Mouse (Mus musculus) embryonic facial prominence, embryonic 11.5 days (tissue): ENCODE data around the gene Wdr72. TPM values are rescaled to one million over a fixed set of nuclear protein-coding genes. Genes with fewer than 3 reads are reported as not detected.

Experiments used
- ATAC-seq: fragments of 200-750 bp; cut with Nextera tagmentation; replicated peaks from 2 replicates; pipeline ENCODE4 v1.8.0; 2017; ENCODE audit warnings: low read depth; ENCODE audit not compliant: insufficient number of reproducible peaks, low FRiP score, low TSS enrichment
- DNase-seq: peaks from one replicate; pipeline ENCODE4 v3.0.0-alpha.2; 2015; ENCODE audit warnings: low spot score
- H3K27ac ChIP-seq: fragments of 300-500 bp; sonication (generic); replicated peaks from 2 replicates; pipeline ENCODE4 v1.5.1; 2014; ENCODE audit warnings: mild to moderate bottlenecking, low read depth, low read length, control low read depth
- H3K27me3 ChIP-seq: fragments of 300-500 bp; sonication (generic); 2 replicates; pipeline ENCODE4 v1.6.1; 2014; ENCODE audit warnings: mild to moderate bottlenecking, low read length, moderate library complexity, mixed read lengths; ENCODE audit not compliant: control insufficient read depth, insufficient read depth
- H3K36me3 ChIP-seq: fragments of 300-500 bp; sonication (generic); replicated peaks from 2 replicates; pipeline ENCODE4 v1.6.1; 2014; ENCODE audit warnings: low read depth, mild to moderate bottlenecking, low read length, moderate library complexity, mixed read lengths; ENCODE audit not compliant: control insufficient read depth, insufficient read depth
- H3K4me1 ChIP-seq: fragments of 300-500 bp; sonication (generic); 2 replicates; pipeline ENCODE4 v1.6.1; 2014; ENCODE audit warnings: low read length, mixed read lengths; ENCODE audit not compliant: control insufficient read depth, insufficient read depth
- H3K4me2 ChIP-seq: fragments of 300-500 bp; sonication (generic); 2 replicates; pipeline ENCODE4 v1.6.1; 2014; ENCODE audit warnings: low read depth, mild to moderate bottlenecking, control low read depth, low read length, moderate library complexity
- H3K4me3 ChIP-seq: fragments of 300-500 bp; sonication (generic); 2 replicates; pipeline ENCODE4 v1.5.1; 2014; ENCODE audit warnings: low read depth, low read length, control low read depth
- H3K9ac ChIP-seq: fragments of 300-500 bp; sonication (generic); replicated peaks from 2 replicates; pipeline ENCODE4 v1.6.1; 2014; ENCODE audit warnings: mild to moderate bottlenecking, control low read depth, low read length
- H3K9me3 ChIP-seq: fragments of 300-500 bp; sonication (generic); replicated peaks from 2 replicates; pipeline ENCODE4 v1.6.1; 2016; ENCODE audit warnings: mild to moderate bottlenecking, low read length, inconsistent platforms, mixed read lengths; ENCODE audit not compliant: control insufficient read depth
- WGBS: fragments of 180-500 bp; shearing (Covaris S2); extraction: QIAGEN DNeasy Blood & Tissue Kit; methylation state at CpG from one replicate; pipeline ENCODE4 v1.1.7; 2014; 5-methylcytosine and 5-hydroxymethylcytosine counted together
- polyA plus RNA-seq: library from polyadenylated mRNA; unstranded; fragments of >200 nt; fragmentation: Nextera tagmentation; extraction: Ambion mirVana; gene quantifications from 2 replicates; pipeline ENCODE4 v1.2.1, GENCODE M21; 2014

Gene Wdr72
- polyA plus RNA-seq, 1 experiment from 2014 or later: 0.11 TPM

DNA sequence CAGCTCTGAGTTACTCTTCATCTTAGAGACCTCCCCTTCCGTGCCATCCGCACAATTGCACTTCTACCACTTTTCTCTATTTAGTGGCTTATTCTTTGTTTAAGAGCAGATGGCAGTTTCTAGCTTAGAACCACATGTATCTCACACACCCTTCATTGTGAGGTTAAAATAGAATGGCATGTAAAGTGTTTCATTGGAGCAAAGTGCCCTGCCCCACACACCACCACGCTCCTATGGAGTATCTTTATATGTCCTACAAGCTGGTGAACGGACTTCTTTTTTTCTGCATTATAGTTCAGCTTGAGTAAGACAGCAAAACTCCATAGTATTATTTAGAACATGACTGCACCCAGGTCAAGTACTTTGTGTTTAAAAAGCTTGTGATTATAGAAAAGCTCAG is 137.9 kb downstream of the Wdr72 start:
- no peaks in the 10 kb centered on the region for H3K27me3 ChIP-seq
- H3K4me3 ChIP-seq: no peak overlapping the region
- H3K36me3 ChIP-seq: no peaks in the 10 kb centered on the region
- no peak overlapping the region for H3K27ac ChIP-seq
- 81% methylated on average over 4 of the region's 4 CpGs for WGBS
- no peak overlapping the region for H3K9ac ChIP-seq
- ATAC-seq: no peak
- no peaks in the 10 kb centered on the region for H3K4me1 ChIP-seq
- DNase-seq: no peak
- no peaks in the 10 kb centered on the region for H3K9me3 ChIP-seq
- H3K4me2 ChIP-seq: no peak overlapping the region

DNA sequence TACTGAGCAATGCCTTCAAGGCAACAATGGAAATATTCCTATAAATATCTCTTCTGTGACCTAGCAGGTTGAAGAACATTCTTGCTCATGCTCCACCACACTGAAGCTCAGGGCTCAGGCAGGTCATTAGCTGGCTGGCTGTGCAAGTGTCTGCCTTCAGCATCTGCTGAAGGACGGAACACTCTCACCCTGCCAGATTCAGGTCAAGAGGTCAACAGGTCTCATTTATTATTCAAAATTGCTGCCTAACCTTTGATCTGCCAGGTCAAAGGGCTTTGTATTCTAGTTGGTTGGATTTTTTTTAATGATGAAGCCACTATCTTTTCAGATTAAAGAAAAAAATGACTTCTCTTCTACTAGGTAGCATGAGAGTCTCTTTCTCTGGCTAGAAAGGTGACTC is 139.3 kb downstream of the Wdr72 start:
- 4% methylated on average over 1 of the region's 1 CpGs for WGBS
- no peaks in the 10 kb centered on the region for H3K9me3 ChIP-seq
- ATAC-seq: no peak

GRCm38 (mm10) chr9:74250522-74250921 is 140.4 kb downstream of the Wdr72 start:
- H3K9me3 ChIP-seq: no peaks in the 10 kb centered on the region
- H3K4me1 ChIP-seq: no peaks in the 10 kb centered on the region
- ATAC-seq (no peak), DNase-seq (no peak)
- 29% methylated on average over 1 of the region's 1 CpGs for WGBS
- H3K36me3 ChIP-seq: no peaks in the 10 kb centered on the region
- no peak overlapping the region for H3K4me2 ChIP-seq
- no peak overlapping the region for H3K4me3 ChIP-seq
- no peaks in the 10 kb centered on the region for H3K27me3 ChIP-seq
- H3K27ac ChIP-seq: no peak overlapping the region
- no peak overlapping the region for H3K9ac ChIP-seq

More for the DNA sequence above, 139.3 kb downstream of the Wdr72 start:
- Histone ChIP-seq H3K9ac (no peak overlapping the region), H3K27ac (no peak overlapping the region), H3K4me2 (no peak overlapping the region), H3K4me1 (no peaks in the 10 kb centered on the region), H3K36me3 (no peaks in the 10 kb centered on the region), H3K4me3 (no peak overlapping the region), H3K27me3 (no peaks in the 10 kb centered on the region)
- DNase-seq: no peak

DNA sequence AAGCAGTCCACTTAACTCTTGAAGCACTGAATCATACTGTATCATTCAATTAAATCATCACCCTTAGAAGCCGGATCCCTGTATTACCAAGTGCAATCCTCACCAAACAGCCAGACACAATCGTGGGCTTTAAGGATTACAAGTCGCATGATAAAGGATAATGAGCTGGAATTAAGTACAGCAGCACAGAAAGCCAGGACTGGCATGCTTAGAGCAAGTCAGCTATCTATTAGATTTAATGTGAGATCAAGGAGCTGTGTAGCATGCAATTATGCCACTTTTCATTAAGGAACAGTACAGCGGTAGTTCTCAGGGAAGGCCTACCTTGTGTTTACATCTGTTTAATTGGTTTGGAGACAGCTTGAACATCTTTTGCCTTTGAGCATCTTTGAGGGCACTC is 148.2 kb downstream of the Wdr72 start:
- no peak for ATAC-seq

GRCm38 (mm10) chr9:74277752-74278385 is 167.7 kb downstream of the Wdr72 start:
- H3K27me3 ChIP-seq: no peaks in the 10 kb centered on the region
- no peak overlapping the region for H3K9ac ChIP-seq
- no peak overlapping the region for H3K27ac ChIP-seq
- no peak for DNase-seq
- no peak overlapping the region for H3K4me2 ChIP-seq
- no peaks in the 10 kb centered on the region for H3K9me3 ChIP-seq
- WGBS: 62% methylated on average over 14 of the region's 14 CpGs
- no peaks in the 10 kb centered on the region for H3K36me3 ChIP-seq
- no peak; the same call in 1 of the 2 replicates for ATAC-seq
- no peak overlapping the region for H3K4me3 ChIP-seq
- no peaks in the 10 kb centered on the region for H3K4me1 ChIP-seq

More for the DNA sequence above, 148.2 kb downstream of the Wdr72 start:
- DNase-seq: no peak
- H3K9ac ChIP-seq: no peak overlapping the region
- no peaks in the 10 kb centered on the region for H3K4me1 ChIP-seq
- 52% methylated on average over 4 of the region's 4 CpGs for WGBS
- no peaks in the 10 kb centered on the region for H3K36me3 ChIP-seq
- no peak overlapping the region for H3K27ac ChIP-seq
- no peak overlapping the region for H3K4me2 ChIP-seq
- H3K27me3 ChIP-seq: no peaks in the 10 kb centered on the region
- H3K9me3 ChIP-seq: no peaks in the 10 kb centered on the region
- H3K4me3 ChIP-seq: no peak overlapping the region

GRCm38 (mm10) chr9:74282072-74282471 is 171.9 kb downstream of the Wdr72 start:
- Histone ChIP-seq H3K27me3 (no peaks in the 10 kb centered on the region), H3K4me2 (no peak overlapping the region), H3K4me3 (no peak overlapping the region), H3K9me3 (no peaks in the 10 kb centered on the region), H3K36me3 (no peaks in the 10 kb centered on the region), H3K27ac (no peak overlapping the region), H3K4me1 (no peaks in the 10 kb centered on the region), H3K9ac (no peak overlapping the region)
- WGBS: 22% methylated on average over 3 of the region's 3 CpGs
- ATAC-seq: no peak
- DNase-seq: no peak

DNA sequence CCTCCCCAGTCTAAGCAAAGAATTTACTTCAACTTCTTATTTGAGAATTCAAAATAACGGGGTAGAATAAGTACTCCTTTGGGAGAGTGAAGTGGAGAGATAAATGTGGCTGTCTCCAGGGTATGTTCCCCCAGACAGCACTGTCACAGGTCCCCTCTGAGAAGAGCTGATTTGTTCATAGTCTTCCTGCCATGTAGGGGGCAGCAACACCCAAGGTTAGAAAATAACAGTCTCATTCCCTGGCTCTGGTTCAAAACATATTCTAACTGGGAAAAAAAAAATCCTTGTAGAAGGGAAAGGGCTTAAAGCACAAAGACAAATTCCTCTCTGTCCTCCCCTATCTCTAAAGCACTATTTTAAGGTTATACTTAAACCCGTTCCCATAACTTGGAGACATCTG is 176.1 kb downstream of the Wdr72 start:
- H3K9me3 ChIP-seq: no peaks in the 10 kb centered on the region
- no peaks in the 10 kb centered on the region for H3K36me3 ChIP-seq
- H3K4me1 ChIP-seq: no peaks in the 10 kb centered on the region
- DNase-seq: peak; percentile 21
- 56% methylated on average over 2 of the region's 2 CpGs for WGBS
- ATAC-seq: no peak
- H3K27ac ChIP-seq: no peak overlapping the region
- H3K9ac ChIP-seq: no peak overlapping the region
- no peaks in the 10 kb centered on the region for H3K27me3 ChIP-seq
- no peak overlapping the region for H3K4me2 ChIP-seq
- H3K4me3 ChIP-seq: no peak overlapping the region

GRCm38 (mm10) chr9:74294479-74294878 is 184.3 kb downstream of the Wdr72 start:
- H3K4me1 ChIP-seq: no peaks in the 10 kb centered on the region
- H3K36me3 ChIP-seq: no peaks in the 10 kb centered on the region
- no peaks in the 10 kb centered on the region for H3K9me3 ChIP-seq
- no peak for ATAC-seq
- no peak for DNase-seq
- no peak overlapping the region for H3K9ac ChIP-seq
- H3K27ac ChIP-seq: no peak overlapping the region
- no peak overlapping the region for H3K4me3 ChIP-seq
- no peaks in the 10 kb centered on the region for H3K27me3 ChIP-seq
- WGBS: 84% methylated on average over 3 of the region's 3 CpGs
- no peak overlapping the region for H3K4me2 ChIP-seq
